Comparison of ENCODE assay signal across 8 mouse cellular contexts in the genomic region with DNA sequence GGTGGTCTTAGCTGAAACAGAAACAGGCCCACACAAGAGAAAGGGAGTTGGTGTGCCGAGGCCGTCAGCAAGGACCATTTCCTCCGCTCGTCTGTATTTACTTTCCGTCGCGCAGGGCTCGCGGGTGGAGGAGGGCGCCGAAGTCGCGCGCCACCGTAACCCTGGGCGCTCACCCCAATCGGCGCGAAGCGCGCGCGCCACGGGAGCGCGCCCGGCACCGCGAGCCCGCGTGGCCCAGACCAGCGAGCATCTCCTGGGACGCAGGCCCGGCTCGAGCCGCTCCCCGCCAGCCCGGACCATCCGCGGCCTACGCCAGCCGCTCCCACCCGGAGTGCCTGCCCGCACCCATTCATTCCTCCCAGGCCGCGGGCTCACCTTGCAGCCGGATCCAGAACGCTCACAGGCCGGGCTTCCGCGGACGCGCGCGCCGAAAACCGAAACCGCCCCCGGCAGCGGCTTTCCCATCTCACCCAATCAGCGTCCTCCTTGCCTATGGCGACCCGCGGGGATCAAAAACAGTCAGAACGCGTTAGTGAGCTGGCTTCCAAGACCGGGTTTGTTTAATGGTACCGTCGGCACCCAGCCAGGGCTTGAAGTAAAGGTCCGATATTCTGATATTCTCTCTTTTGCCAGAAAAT. TPM values are rescaled to one million over a fixed set of nuclear protein-coding genes. Genes with fewer than 3 reads are reported as not detected.
DNase-seq lines count a peak whose midpoint lies in the region; ATAC-seq and TF ChIP-seq lines count a peak whose summit lies in the region.

A gene (minus strand): TSS at position 468 of the 638 bp plus-strand sequence.

- H3K9me3 ChIP-seq in E14TG2a.4 (ENCODE audit: low read length) = no peaks in the 10 kb centered on the region
- H3K9me3 ChIP-seq in forebrain, embryonic 12.5 days = no peaks in the 10 kb centered on the region
- no peaks in the 10 kb centered on the region for H3K9me3 ChIP-seq in heart, postnatal 0 days (replicated peaks; ENCODE audit: control insufficient read depth, low read length)
- no peaks in the 10 kb centered on the region for H3K9me3 ChIP-seq in liver, embryonic 16.5 days (replicated peaks; ENCODE audit: control insufficient read depth, low read length)
- no peaks in the 10 kb centered on the region for H3K9me3 ChIP-seq in neural tube, embryonic 13.5 days

- peaks cover 35% of the 10 kb centered on the region for H3K4me1 ChIP-seq in E14TG2a.4 (replicated peaks; ENCODE audit: low read depth, low read length)
- peaks cover 15% of the 10 kb centered on the region for H3K4me1 ChIP-seq in forebrain, embryonic 12.5 days
- H3K4me1 ChIP-seq in heart, postnatal 0 days (ENCODE audit: control insufficient read depth, insufficient read depth) = peaks cover 8% of the 10 kb centered on the region; the same call in 1 of the 2 replicates
- peaks cover 3% of the 10 kb centered on the region; the same call in 1 of the 2 replicates for H3K4me1 ChIP-seq in liver, embryonic 16.5 days (ENCODE audit: control insufficient read depth, low read depth, low read length)
- H3K4me1 ChIP-seq in neural tube, embryonic 13.5 days (replicated peaks) = peaks cover 20% of the 10 kb centered on the region
- no peaks in the 10 kb centered on the region; the same call in 1 of the 2 replicates for H3K4me1 ChIP-seq in testis, adult 2 months (ENCODE audit: control insufficient read depth, insufficient read depth, low read length)

- H3K36me3 ChIP-seq in E14TG2a.4 (ENCODE audit: insufficient read depth, low read length) = peaks cover 37% of the 10 kb centered on the region
- peaks cover 5% of the 10 kb centered on the region; the same call in 1 of the 2 replicates for H3K36me3 ChIP-seq in forebrain, embryonic 12.5 days (replicated peaks)
- H3K36me3 ChIP-seq in heart, postnatal 0 days (replicated peaks; ENCODE audit: control insufficient read depth, insufficient read depth, low read length) = no peaks in the 10 kb centered on the region
- H3K36me3 ChIP-seq in liver, embryonic 16.5 days (ENCODE audit: control insufficient read depth, insufficient read depth) = no peaks in the 10 kb centered on the region; the same call in 1 of the 2 replicates
- H3K36me3 ChIP-seq in neural tube, embryonic 13.5 days = no peaks in the 10 kb centered on the region
- peaks cover 1% of the 10 kb centered on the region; the same call in 1 of the 2 replicates for H3K36me3 ChIP-seq in testis, adult 2 months (ENCODE audit: control insufficient read depth, insufficient read depth, low read length)

- peak; percentile 97 for DNase-seq in c-Kit-positive CD71-positive TER-119-positive erythroid progenitor cells, embryonic 14.5 days (ENCODE audit: low spot score)
- DNase-seq in heart, postnatal 0 days (ENCODE audit: low spot score) = peak; percentile 90
- DNase-seq in kidney, postnatal 4 days = peak; percentile 99

- no peak for TF ChIP-seq POLR2A in testis, adult 2 months (IDR thresholded peaks at IDR 0.05; ENCODE audit: control insufficient read depth, low read depth, low read length)

- H3K4me3 ChIP-seq in E14TG2a.4 (replicated peaks; ENCODE audit: low read length) = peak within 1 kb of the TSS; percentile 86
- peak within 1 kb of the TSS; percentile 82 for H3K4me3 ChIP-seq in forebrain, embryonic 12.5 days (replicated peaks)
- peak within 1 kb of the TSS; percentile 91 for H3K4me3 ChIP-seq in heart, postnatal 0 days (ENCODE audit: low read depth, low read length)
- peak within 1 kb of the TSS; percentile 89 for H3K4me3 ChIP-seq in liver, embryonic 16.5 days (ENCODE audit: low read depth, low read length)
- H3K4me3 ChIP-seq in neural tube, embryonic 13.5 days = peak within 1 kb of the TSS; percentile 54
- H3K4me3 ChIP-seq in testis, adult 2 months (ENCODE audit: control insufficient read depth, low read depth, low read length) = peak within 1 kb of the TSS; percentile 99

- peak within 1 kb of the TSS; percentile 62 for H3K4me2 ChIP-seq in forebrain, embryonic 12.5 days
- peak within 1 kb of the TSS; percentile 73 for H3K4me2 ChIP-seq in heart, postnatal 0 days (ENCODE audit: low read depth, low read length)
- H3K4me2 ChIP-seq in liver, embryonic 16.5 days (ENCODE audit: low read depth, low read length) = peak within 1 kb of the TSS; percentile 76
- peak within 1 kb of the TSS; percentile 63 for H3K4me2 ChIP-seq in neural tube, embryonic 13.5 days

- under 1% methylated on average over 54 of the region's 70 CpGs for WGBS in forebrain, embryonic 12.5 days
- WGBS in heart, postnatal 0 days = under 1% methylated on average over 69 of the region's 70 CpGs
- WGBS in liver, embryonic 16.5 days (ENCODE audit: insufficient replicate concordance) = under 1% methylated on average over 69 of the region's 70 CpGs
- WGBS in neural tube, embryonic 13.5 days = 0% methylated on average over 48 of the region's 70 CpGs

- H3K9ac ChIP-seq in forebrain, embryonic 12.5 days = peak within 1 kb of the TSS; percentile 83
- peak within 1 kb of the TSS; percentile 80 for H3K9ac ChIP-seq in heart, postnatal 0 days (replicated peaks; ENCODE audit: low read depth, low read length)
- H3K9ac ChIP-seq in liver, embryonic 16.5 days (ENCODE audit: low read depth, low read length) = peak within 1 kb of the TSS; percentile 84
- H3K9ac ChIP-seq in neural tube, embryonic 13.5 days = peak within 1 kb of the TSS; percentile 77

- peak within 1 kb of the TSS; percentile 98 for H3K27ac ChIP-seq in forebrain, embryonic 12.5 days
- H3K27ac ChIP-seq in heart, postnatal 0 days (ENCODE audit: low read depth) = peak within 1 kb of the TSS; percentile 95
- H3K27ac ChIP-seq in liver, embryonic 16.5 days (ENCODE audit: low read length) = peak within 1 kb of the TSS; percentile 95
- H3K27ac ChIP-seq in neural tube, embryonic 13.5 days (replicated peaks) = peak within 1 kb of the TSS; percentile 92
- peak within 1 kb of the TSS; percentile 99 for H3K27ac ChIP-seq in testis, adult 2 months (ENCODE audit: control insufficient read depth, insufficient read depth, low read depth, low read length)

- ATAC-seq in forebrain, embryonic 12.5 days (ENCODE audit: low FRiP score) = peak; percentile 93
- ATAC-seq in heart, postnatal 0 days (ENCODE audit: insufficient read depth, low read depth) = peak; percentile 91
- ATAC-seq in liver, embryonic 16.5 days (ENCODE audit: low read depth) = peak; percentile 96
- ATAC-seq in neural tube, embryonic 13.5 days (ENCODE audit: low read depth) = peak; percentile 94

- no peak for TF ChIP-seq CTCF in E14TG2a.4 (conservative IDR thresholded peaks at IDR 0.05; ENCODE audit: low read length)
- TF ChIP-seq CTCF in heart, postnatal 0 days (IDR thresholded peaks at IDR 0.05; ENCODE audit: low read depth) = no peak
- no peak for TF ChIP-seq CTCF in testis, adult 2 months (IDR thresholded peaks at IDR 0.05; ENCODE audit: control insufficient read depth, insufficient read depth, insufficient replicate concordance, low read depth, low read length)

- 0 out of 2 replicates have a peak, but pooled peaks have one; percentile 15 for TF ChIP-seq EP300 in heart, postnatal 0 days (IDR thresholded peaks at IDR 0.05; ENCODE audit: low read depth)

- no peaks in the 10 kb centered on the region for H3K27me3 ChIP-seq in E14TG2a.4 (ENCODE audit: insufficient read depth, low read length)
- no peaks in the 10 kb centered on the region for H3K27me3 ChIP-seq in forebrain, embryonic 12.5 days
- H3K27me3 ChIP-seq in heart, postnatal 0 days (ENCODE audit: control insufficient read depth, insufficient read depth, low read length) = no peaks in the 10 kb centered on the region
- H3K27me3 ChIP-seq in liver, embryonic 16.5 days (ENCODE audit: control insufficient read depth, insufficient read depth, low read depth, low read length) = no peaks in the 10 kb centered on the region
- H3K27me3 ChIP-seq in neural tube, embryonic 13.5 days = no peaks in the 10 kb centered on the region
- no peaks in the 10 kb centered on the region for H3K27me3 ChIP-seq in testis, adult 2 months (ENCODE audit: control insufficient read depth, insufficient read depth, low read length)

RNA-seq across cellular contexts. Expression of the gene that starts here (rescaled TPM):
- polyA plus RNA-seq in forebrain, embryonic 12.5 days (2016; fragmentation: Nextera tagmentation; extraction: Ambion mirVana) = 220 and 230 TPM in 2 replicates
- 7.8 and 8.0 TPM in 2 replicates for total RNA-seq in heart, postnatal 0 days (2014; rRNA removed; ENCODE audit: low replicate concordance)
- 102 and 111 TPM in 2 replicates for polyA plus RNA-seq in heart, postnatal 0 days (2015; fragmentation: Nextera tagmentation; extraction: Ambion mirVana)
- polyA plus RNA-seq in liver, embryonic 16.5 days (2015; fragmentation: Nextera tagmentation; extraction: Ambion mirVana) = 85.2 and 86.2 TPM in 2 replicates
- polyA plus RNA-seq in neural tube, embryonic 13.5 days (2015; fragmentation: Nextera tagmentation; extraction: Ambion mirVana) = 165 and 170 TPM in 2 replicates
- 4.5 and 8.4 TPM in 2 replicates for polyA plus RNA-seq in testis, adult 2 months (2012; rRNA removed)

Comparison
In these comparisons a context has a peak if more than half of its experiments do, and no peak if none do; other contexts are left out.
1. Peak in every context shown above with its lines: DNase-seq, ATAC-seq, H3K4me3 ChIP-seq and H3K27ac ChIP-seq.